Mouse (Mus musculus) kidney, postnatal 0 days (tissue): Measurements from ENCODE around the gene Sap30. TPM values are rescaled to one million over a fixed set of nuclear protein-coding genes. Genes with fewer than 3 reads are reported as not detected.

Experiments
- ATAC-seq: fragments of 200-750 bp; cut with Nextera tagmentation; replicated peaks from 2 replicates; pipeline ENCODE4 v1.8.0; 2017; ENCODE audit warnings: low read depth, moderate number of reproducible peaks, moderate TSS enrichment, moderate library complexity; ENCODE audit not compliant: low FRiP score
- DNase-seq: peaks from one replicate; pipeline ENCODE4 v3.0.0-alpha.2; 2016; ENCODE audit warnings: low spot score
- H3K27ac ChIP-seq: fragments of 300-500 bp; sonication (generic); 2 replicates; pipeline ENCODE4 v1.5.1; 2014; ENCODE audit warnings: mild to moderate bottlenecking
- H3K27me3 ChIP-seq: fragments of 300-500 bp; sonication (generic); 2 replicates; pipeline ENCODE4 v1.6.1; 2014; ENCODE audit warnings: low read length, mixed read lengths; ENCODE audit not compliant: insufficient read depth
- H3K36me3 ChIP-seq: fragments of 300-500 bp; sonication (generic); 2 replicates; pipeline ENCODE4 v1.6.1; 2014; ENCODE audit warnings: low read length, mixed read lengths; ENCODE audit not compliant: insufficient read depth
- H3K4me1 ChIP-seq: fragments of 300-500 bp; sonication (generic); replicated peaks from 2 replicates; pipeline ENCODE4 v1.6.1; 2014; ENCODE audit warnings: antibody characterized with exemption, low read length, mixed read lengths; ENCODE audit not compliant: insufficient read depth
- H3K4me2 ChIP-seq: fragments of 300-500 bp; sonication (generic); 2 replicates; pipeline ENCODE4 v1.6.1; 2014; ENCODE audit warnings: mild to moderate bottlenecking, low read length, moderate library complexity, mixed read lengths
- H3K4me3 ChIP-seq: fragments of 300-500 bp; sonication (generic); replicated peaks from 2 replicates; pipeline ENCODE4 v1.5.1; 2014; ENCODE audit warnings: low read depth, low read length
- H3K9ac ChIP-seq: fragments of 300-500 bp; sonication (generic); 2 replicates; pipeline ENCODE4 v1.6.1; 2014; ENCODE audit warnings: low read depth, low read length
- H3K9me3 ChIP-seq: fragments of 300-500 bp; sonication (generic); replicated peaks from 2 replicates; pipeline ENCODE4 v1.6.1; 2016; ENCODE audit warnings: low read length, inconsistent platforms, mixed read lengths
- CTCF ChIP-seq: IDR thresholded peaks from 2 replicates; pipeline ENCODE4 v1.5.1; 2016; ENCODE audit warnings: antibody characterized with exemption, low read depth, mild to moderate bottlenecking, moderate library complexity
- WGBS: fragments of 180-500 bp; shearing (Covaris S2); extraction: QIAGEN DNeasy Blood & Tissue Kit; methylation state at CpG from one replicate; pipeline ENCODE4 v1.1.7; 2014; 5-methylcytosine and 5-hydroxymethylcytosine counted together
- polyA plus RNA-seq: library from polyadenylated mRNA; unstranded; fragments of >200 nt; fragmentation: Nextera tagmentation; extraction: Ambion mirVana; gene quantifications from 2 replicates; pipeline ENCODE4 v1.2.1, GENCODE M21; 2015

Sap30 gene
- polyA plus RNA-seq, 1 experiment from 2014 or later: 35.4 TPM

- Histone ChIP-seq H3K27ac (no peak overlapping the region), H3K9ac (no peak overlapping the region), H3K4me2 (no peak overlapping the region), H3K4me1 (no peaks in the 10 kb centered on the region), H3K36me3 (no peaks in the 10 kb centered on the region), H3K4me3 (no peak overlapping the region), H3K9me3 (no peaks in the 10 kb centered on the region), H3K27me3 (no peaks in the 10 kb centered on the region)
- ATAC-seq (peak; percentile 80), DNase-seq (peak; percentile 71)
- 22% methylated on average over 5 of the region's 5 CpGs for WGBS
- TF ChIP-seq CTCF: no peak
These were observed 19.0 kb downstream of the Sap30 start for GRCm38 (mm10) chr8:57468624-57469023.

DNA sequence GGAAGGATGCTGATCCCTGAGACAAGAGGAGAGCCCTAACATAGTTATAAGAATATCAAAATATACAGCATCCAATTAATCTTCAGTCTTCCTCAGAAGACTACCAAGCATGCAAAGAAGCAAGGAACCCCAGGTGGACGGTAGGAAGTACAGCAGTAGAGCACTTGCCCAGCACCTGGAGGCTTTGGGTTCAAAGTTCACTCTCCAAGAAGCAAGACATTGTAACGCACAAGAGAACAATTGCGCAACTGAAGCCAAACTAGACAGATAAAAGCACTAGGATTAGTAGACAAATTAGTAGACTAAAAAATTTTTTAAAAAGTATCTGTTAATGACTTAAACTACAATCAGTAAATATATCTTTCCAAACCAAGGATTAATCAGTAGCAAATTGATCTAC, 23.9 kb downstream of the Sap30 start:
- H3K9me3 ChIP-seq: no peaks in the 10 kb centered on the region
- ATAC-seq (no peak), DNase-seq (no peak)
- H3K4me1 ChIP-seq: no peaks in the 10 kb centered on the region
- WGBS: 81% methylated on average over 3 of the region's 3 CpGs
- no peaks in the 10 kb centered on the region for H3K36me3 ChIP-seq
- no peak overlapping the region for H3K4me2 ChIP-seq
- no peak overlapping the region for H3K9ac ChIP-seq
- H3K27ac ChIP-seq: no peak overlapping the region
- no peak overlapping the region for H3K4me3 ChIP-seq
- H3K27me3 ChIP-seq: no peaks in the 10 kb centered on the region
- no peak for TF ChIP-seq CTCF

DNA sequence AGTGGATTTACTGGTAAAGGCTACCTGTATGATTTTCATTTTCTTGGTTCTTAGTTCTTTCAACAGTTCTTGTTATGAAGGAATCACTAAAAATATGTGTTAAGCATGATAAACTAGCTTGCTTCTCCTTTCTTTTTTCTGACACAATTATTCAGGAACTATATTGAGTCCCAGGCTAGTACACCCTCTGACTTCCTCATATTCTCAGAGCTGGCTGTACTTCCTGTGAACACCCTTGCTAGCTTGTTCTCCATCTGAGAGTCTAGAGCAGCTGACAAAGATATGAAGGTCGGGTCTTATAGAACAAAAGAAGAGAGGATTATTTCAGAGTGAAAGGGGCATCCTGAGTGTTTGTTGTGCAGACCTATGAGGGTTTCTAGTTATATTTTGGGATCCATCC, 24.8 kb downstream of the Sap30 start:
- Histone ChIP-seq H3K4me2 (no peak overlapping the region), H3K4me3 (no peak overlapping the region), H3K27ac (no peak overlapping the region), H3K36me3 (no peaks in the 10 kb centered on the region), H3K9me3 (no peaks in the 10 kb centered on the region), H3K9ac (no peak overlapping the region), H3K27me3 (no peaks in the 10 kb centered on the region), H3K4me1 (no peaks in the 10 kb centered on the region)
- 54% methylated on average over 1 of the region's 1 CpGs for WGBS
- no peak for ATAC-seq
- TF ChIP-seq CTCF: no peak
- DNase-seq: no peak

DNA sequence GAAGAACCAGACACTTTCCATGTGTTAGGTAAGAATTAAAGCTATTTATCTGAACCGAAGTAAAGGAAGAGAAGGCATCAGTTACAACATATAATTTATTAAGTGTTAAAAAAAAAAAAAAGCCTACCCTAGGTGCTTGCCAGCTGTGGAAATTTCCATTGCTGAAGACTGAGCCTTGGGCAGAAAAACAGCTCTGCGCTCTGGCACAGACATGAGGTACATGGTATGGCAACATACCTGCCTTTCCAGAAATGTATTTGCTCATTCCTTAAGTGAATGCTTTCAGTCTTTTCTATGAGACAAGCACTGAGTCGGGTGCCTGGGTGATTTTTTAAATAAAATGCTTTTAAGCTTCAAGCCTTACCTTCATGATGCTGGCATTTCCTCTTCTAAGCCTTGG, 29.7 kb downstream of the Sap30 start:
- DNase-seq (no peak), ATAC-seq (no peak)
- H3K4me3 ChIP-seq: no peak overlapping the region

DNA sequence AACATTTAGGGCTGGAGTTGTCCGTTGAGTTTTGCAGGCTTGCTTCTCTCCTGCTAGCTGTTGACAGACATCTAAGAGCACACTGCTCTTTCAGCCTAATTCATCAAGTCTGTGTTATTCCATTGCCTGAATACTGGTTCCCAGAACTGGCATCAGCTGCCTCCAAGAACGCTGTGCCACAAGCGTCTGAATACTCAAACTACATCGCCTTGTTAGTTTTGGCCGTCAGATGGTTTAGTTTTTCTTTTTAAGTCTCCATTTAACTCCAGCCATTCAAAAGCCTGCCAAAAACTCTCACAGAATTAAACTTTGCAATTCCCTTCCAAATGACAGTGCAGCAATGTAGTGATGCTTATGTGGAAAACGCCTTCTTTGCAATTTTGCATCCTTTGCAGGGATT, 30.5 kb downstream of the Sap30 start:
- H3K4me3 ChIP-seq: no peak overlapping the region
- WGBS: 83% methylated on average over 6 of the region's 6 CpGs
- H3K27ac ChIP-seq: no peak overlapping the region
- no peaks in the 10 kb centered on the region for H3K9me3 ChIP-seq
- no peak for DNase-seq
- no peaks in the 10 kb centered on the region for H3K4me1 ChIP-seq
- H3K36me3 ChIP-seq: no peaks in the 10 kb centered on the region
- H3K9ac ChIP-seq: no peak overlapping the region
- no peak overlapping the region for H3K4me2 ChIP-seq
- ATAC-seq: no peak
- no peaks in the 10 kb centered on the region for H3K27me3 ChIP-seq
- no peak for TF ChIP-seq CTCF

More for the DNA sequence above, 29.7 kb downstream of the Sap30 start:
- Histone ChIP-seq H3K9ac (no peak overlapping the region), H3K9me3 (no peaks in the 10 kb centered on the region), H3K27ac (no peak overlapping the region), H3K27me3 (no peaks in the 10 kb centered on the region), H3K4me2 (no peak overlapping the region), H3K4me1 (no peaks in the 10 kb centered on the region), H3K36me3 (no peaks in the 10 kb centered on the region)
- no peak for TF ChIP-seq CTCF
- WGBS: 49% methylated on average over 3 of the region's 3 CpGs

DNA sequence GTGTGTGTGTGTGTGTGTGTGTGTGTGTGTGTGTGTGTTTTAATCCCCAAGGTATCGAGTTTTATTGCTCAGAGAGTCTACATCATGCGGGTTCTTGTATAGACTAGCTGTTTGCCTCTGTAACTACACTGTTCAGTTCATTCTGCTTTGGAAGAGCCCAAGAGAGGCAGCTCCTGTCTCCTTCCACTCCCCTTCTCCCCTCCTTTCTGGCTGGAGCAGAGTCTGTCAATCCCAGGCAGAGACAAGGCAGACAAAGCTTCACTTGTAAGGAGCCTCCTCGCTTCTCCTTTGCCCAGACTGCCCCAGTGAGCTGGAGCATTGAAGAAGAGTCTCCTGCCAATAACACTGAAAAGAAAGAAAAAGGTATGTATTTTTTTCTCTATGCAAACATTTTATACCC, 31.9 kb downstream of the Sap30 start, which contains the start of gene Scrg1:
Gene Scrg1 (plus strand): TSS at position 159 of the 400 bp plus-strand sequence.
- Histone ChIP-seq H3K36me3 (no peaks in the 10 kb centered on the region), H3K9ac (no peak within 1 kb of the TSS), H3K9me3 (no peaks in the 10 kb centered on the region), H3K27me3 (no peaks in the 10 kb centered on the region), H3K27ac (no peak within 1 kb of the TSS), H3K4me3 (no peak within 1 kb of the TSS), H3K4me1 (no peaks in the 10 kb centered on the region), H3K4me2 (no peak within 1 kb of the TSS)
- 64% methylated on average over 3 of the region's 3 CpGs for WGBS
- no peak for DNase-seq
- ATAC-seq: no peak
- no peak for TF ChIP-seq CTCF

DNA sequence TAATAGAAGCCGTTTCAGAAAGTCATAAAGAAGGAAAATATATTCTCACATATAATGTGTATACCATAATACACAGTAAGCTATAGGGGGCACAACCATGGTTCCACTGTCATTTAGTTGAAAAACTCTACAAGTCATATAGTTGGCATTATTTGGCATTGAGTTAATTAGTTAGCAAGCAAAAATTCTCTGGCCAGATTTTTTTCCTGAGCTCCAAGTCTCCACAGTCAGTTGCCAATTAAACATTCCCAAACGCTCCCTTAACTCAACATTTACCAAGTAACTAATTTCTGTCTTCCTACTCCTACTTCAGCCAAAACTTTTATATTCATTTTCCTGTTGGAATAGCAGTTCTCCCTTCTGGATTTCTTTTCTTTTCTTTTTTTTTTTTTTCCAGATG, 34.3 kb downstream of the Sap30 start:
- no peak overlapping the region for H3K4me2 ChIP-seq
- ATAC-seq (no peak), DNase-seq (no peak)
- H3K4me1 ChIP-seq: no peaks in the 10 kb centered on the region
- TF ChIP-seq CTCF: no peak
- no peaks in the 10 kb centered on the region for H3K27me3 ChIP-seq
- H3K9ac ChIP-seq: no peak overlapping the region
- H3K4me3 ChIP-seq: no peak overlapping the region
- no peak overlapping the region for H3K27ac ChIP-seq
- WGBS: 77% methylated on average over 2 of the region's 2 CpGs
- no peaks in the 10 kb centered on the region for H3K9me3 ChIP-seq
- H3K36me3 ChIP-seq: no peaks in the 10 kb centered on the region
